Mouse (Mus musculus) spleen, postnatal 14 days (tissue): Measurements from ENCODE around the gene Mrgbp.

Experiments
- DNase-seq, 2 experiments: peaks; one replicate each; pipeline ENCODE4 v3.0.0; 2021 to 2022; ENCODE audit warnings: low spot score in 2 of 2

Gene Mrgbp

GRCm38 (mm10) chr2:180581002-180581401 lies at the start of gene Mrgbp:
Gene Mrgbp, plus strand, starts transcription at chr2:180581304.
- DNase-seq = no peak

GRCm38 (mm10) chr2:180531671-180532385 lies 49.3 kb upstream of the Mrgbp start:
- DNase-seq = no peak

GRCm38 (mm10) chr2:180532386-180532995 lies 48.6 kb upstream of the Mrgbp start:
- DNase-seq = no peak

- no peak for DNase-seq
Observed at GRCm38 (mm10) chr2:180533237-180533636, 47.9 kb upstream of the Mrgbp start.

GRCm38 (mm10) chr2:180543675-180544074 lies 37.4 kb upstream of the Mrgbp start:
- DNase-seq = no peak

- DNase-seq = no peak
Observed at GRCm38 (mm10) chr2:180545046-180545445, 36.1 kb upstream of the Mrgbp start.

GRCm38 (mm10) chr2:180547384-180548106 lies 33.6 kb upstream of the Mrgbp start:
- DNase-seq = no peak

GRCm38 (mm10) chr2:180552340-180552739 lies 28.8 kb upstream of the Mrgbp start:
- no peak for DNase-seq

GRCm38 (mm10) chr2:180555219-180555618 lies 25.9 kb upstream of the Mrgbp start:
- no peak for DNase-seq

GRCm38 (mm10) chr2:180556470-180556869 lies 24.6 kb upstream of the Mrgbp start:
- no peak for DNase-seq

- no peak for DNase-seq
Observed at GRCm38 (mm10) chr2:180560245-180560644, 20.9 kb upstream of the Mrgbp start.

- no peak for DNase-seq
Observed at GRCm38 (mm10) chr2:180562146-180562545, 19.0 kb upstream of the Mrgbp start.

GRCm38 (mm10) chr2:180563296-180563695 lies 17.8 kb upstream of the Mrgbp start:
- DNase-seq = no peak

- DNase-seq = no peak
Observed at GRCm38 (mm10) chr2:180563841-180564240, 17.3 kb upstream of the Mrgbp start.

GRCm38 (mm10) chr2:180566240-180566913 lies 14.7 kb upstream of the Mrgbp start:
- DNase-seq = peak in 1 of 2 experiments; percentile 42

GRCm38 (mm10) chr2:180569028-180569643 lies 12.0 kb upstream of the Mrgbp start:
- DNase-seq = no peak

GRCm38 (mm10) chr2:180576482-180576881 lies 4.6 kb upstream of the Mrgbp start:
- DNase-seq = no peak

GRCm38 (mm10) chr2:180578686-180579085 lies 2.4 kb upstream of the Mrgbp start:
- DNase-seq = peak in 1 of 2 experiments; percentile 61

GRCm38 (mm10) chr2:180582481-180583153 lies 1.5 kb downstream of the Mrgbp start:
- DNase-seq = peak; percentile 97 to 99

- peak in 1 of 2 experiments; percentile 11 for DNase-seq
Observed at GRCm38 (mm10) chr2:180583154-180583507, 2.0 kb downstream of the Mrgbp start.

GRCm38 (mm10) chr2:180588736-180589122 lies 7.6 kb downstream of the Mrgbp start:
- DNase-seq = no peak
